Mouse (Mus musculus): ENCODE measurements at regions not wholly inside any gene's neighbourhood (a gene's known extent, or its start where the extent isn't known, plus 50 kb on each side); places are given as distances from the start of the nearest gene placed in this dataset.

DNA sequence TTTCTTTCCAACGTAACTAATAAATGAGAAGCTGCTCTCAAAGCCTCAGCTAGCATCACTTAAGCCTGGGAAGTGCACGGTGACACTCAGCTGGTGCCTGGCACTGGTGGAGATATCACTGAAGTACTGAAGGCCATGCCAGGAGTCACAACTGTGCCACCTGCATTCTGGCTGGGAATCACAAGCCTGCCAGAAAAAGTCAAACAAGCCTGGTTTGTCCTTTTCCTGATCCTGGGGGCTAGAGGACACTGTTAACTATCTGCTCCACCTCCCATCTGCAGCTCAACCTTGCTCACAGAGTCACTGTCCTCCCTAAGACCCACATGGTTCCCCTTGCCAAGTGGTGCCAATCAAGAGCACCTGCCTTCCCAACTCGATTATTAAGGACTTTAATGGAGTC, 135.2 kb upstream of the Car8 start:
- DNase-seq, result peak; percentile 70 to 87

- DNase-seq, result peak; percentile 47 to 54
Measured at GRCm38 (mm10) chr4:8372069-8372468, 133.2 kb upstream of the Car8 start.

DNA sequence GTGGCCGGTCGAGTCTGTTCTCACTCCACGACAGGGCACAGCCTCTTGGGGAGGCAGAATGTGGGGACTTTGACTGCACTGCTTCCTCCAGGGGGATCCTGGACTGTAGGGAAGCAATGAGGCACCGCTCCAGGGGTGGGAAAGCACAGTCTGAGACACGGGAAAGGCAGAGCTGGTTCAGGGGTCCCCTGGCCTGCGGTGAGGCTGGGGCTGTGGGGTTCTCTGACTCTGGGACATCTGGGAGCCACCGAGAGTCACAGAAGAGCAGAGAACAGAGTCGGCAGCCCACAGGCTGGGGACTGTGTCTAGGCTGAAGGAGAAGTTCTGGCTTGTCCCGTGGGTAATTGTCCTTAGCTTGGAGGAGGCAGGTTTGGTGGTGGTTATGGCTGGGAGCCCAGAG, 131.9 kb upstream of the Car8 start:
- DNase-seq, result no peak

DNA sequence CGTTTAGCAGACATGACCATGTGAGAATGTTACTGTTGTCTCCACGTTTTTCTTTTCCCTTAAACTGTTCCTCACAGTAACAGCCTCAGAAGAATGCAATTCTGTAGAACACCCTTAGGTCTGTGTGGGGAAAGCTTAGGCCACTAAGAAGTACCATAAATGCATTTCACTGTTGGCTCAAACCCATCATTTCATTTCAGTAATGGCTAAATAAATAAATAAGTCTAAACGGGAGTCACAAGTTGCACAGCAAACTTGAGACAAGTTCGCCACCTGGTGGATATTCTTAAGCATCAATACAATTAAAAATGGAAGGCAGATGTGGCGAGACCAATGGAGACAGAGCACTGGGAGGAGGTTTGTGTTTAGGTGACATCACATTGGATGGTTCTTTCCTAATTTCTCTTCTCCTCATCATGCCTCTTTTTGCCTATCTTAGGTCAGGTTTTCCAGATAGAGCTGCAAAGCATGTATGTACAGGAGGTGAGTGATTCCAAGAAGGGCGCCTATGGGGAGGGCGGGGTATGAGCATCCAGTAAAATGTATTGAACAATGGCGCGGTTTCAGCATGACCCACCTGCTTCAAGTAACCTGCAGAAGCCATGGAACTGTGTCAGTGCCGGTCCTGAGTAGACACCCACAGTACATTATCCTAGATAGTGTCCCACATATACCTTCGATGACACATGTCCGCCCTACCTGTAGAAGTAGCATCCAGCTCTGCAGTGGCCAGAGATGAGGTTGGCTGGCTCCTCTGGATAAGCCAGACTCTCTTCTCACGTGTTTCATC, 128.8 kb upstream of the Car8 start:
- DNase-seq, result peak; percentile 73 to 85

DNA sequence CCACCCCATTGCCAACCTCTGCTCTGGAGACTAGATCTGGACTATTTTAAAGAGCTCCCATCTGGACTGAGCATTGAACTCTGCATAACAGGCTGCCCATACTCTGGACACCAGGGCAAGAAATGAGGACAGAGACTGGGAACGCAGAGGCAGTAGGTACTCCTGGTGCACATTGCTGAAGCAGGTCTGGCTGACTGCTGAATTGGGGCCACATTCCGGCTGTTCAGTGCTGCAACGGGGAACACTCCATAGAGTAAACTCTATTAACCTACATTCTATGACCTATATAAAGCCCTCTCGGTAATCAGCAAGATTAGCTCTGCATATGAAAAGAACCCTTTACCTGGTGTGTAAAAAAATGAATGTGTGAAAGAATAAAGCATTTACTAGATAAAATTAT, 128.1 kb upstream of the Car8 start:
- DNase-seq, result no peak

DNA sequence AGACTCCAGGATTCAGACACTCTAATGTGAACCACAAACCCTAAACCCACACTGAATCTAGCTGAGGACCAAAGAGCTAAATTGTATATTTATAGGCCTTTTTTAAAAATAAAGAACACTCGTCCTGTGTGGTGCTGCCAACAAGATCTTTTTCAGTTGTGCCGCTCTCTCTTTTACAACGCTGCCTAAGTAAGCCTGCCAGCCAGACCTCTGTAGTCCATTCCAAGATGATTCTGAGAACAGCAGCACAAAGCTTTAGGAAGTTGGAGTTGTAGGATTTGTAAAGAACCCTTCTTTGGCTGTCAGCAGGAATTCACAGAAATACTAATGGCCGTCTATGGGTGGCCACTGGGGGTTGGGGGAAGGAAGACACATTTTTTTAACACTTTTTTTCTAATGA, 123.6 kb upstream of the Car8 start:
- DNase-seq, result no peak

- DNase-seq, result no peak
Measured at GRCm38 (mm10) chr4:8361931-8362330, 123.1 kb upstream of the Car8 start.

DNA sequence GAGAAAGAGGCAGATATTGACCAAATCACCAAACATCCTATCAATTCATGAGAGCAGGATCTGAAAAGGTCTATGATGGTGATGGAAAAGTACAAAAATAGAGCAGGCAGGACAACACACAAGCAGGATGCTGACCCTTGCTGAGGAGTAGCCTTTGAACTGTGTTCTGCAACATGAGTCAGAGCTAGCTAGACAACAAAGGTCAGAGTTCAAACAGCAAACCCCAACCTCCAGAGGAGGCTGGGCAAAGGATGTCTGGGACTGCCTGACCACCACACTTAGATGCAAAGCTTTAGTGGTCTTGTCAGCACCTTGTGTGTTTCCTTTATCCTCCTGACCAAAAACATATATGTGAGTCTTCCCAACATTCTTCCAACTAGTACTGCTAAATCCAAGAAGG, 122.5 kb upstream of the Car8 start:
- DNase-seq, result no peak

GRCm38 (mm10) chr4:8357443-8357842, 118.6 kb upstream of the Car8 start:
- no peak for DNase-seq

DNA sequence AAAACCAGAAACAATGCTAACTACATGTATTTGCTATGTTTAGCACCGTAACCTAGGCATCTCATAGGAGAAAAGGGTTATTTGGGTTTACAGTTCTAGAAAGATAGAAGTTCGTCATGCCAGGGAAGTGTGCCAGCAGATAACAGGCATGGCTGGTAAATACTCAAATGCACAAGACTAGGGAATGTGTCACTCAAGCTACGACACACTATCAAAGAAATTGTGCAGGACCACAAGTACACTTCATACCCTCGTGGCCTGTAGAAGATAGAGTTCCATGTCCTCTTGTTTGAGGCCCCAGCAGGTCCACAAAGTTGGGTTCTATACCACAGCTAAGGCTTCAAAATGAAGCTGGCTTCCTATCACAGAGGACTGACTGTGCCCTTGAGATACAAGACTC, 103.1 kb upstream of the Car8 start:
- no peak for DNase-seq

DNA sequence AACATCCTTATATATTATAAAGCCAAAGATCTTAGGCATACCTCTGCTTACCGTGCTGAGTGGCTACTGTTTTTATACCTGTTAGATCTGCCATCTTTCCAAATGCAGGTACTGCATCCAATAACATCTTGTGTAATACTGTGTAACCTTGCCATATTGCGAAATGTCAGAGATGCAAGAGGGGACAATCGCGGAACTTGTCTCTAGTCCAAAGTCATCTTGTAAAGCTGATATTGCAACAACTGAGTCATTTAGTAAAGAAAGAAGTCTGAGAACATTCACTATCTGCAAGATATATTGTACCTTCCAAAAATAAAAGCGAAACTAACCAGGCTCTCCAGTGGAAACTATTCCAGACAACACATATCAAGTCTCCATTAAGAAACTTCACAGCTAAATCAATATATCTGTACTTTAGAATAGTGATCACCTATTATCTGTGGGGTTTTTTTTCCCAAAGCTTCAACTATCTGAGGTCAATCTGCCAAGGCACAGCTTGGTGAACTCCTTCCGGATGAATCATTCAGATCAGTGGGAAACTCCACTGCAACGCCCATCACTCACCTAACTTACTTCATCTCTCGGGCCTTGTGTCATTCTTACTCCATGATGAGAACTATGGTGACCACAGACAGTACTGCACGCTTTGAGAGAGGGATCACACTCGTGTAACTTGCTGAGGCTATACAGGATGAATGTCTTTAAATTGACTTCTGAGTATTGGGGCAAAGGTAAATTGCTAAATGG, 70.6 kb upstream of the Car8 start:
- DNase-seq, result no peak

GRCm38 (mm10) chr4:8292563-8292962, 53.7 kb upstream of the Car8 start:
- no peak for DNase-seq

DNA sequence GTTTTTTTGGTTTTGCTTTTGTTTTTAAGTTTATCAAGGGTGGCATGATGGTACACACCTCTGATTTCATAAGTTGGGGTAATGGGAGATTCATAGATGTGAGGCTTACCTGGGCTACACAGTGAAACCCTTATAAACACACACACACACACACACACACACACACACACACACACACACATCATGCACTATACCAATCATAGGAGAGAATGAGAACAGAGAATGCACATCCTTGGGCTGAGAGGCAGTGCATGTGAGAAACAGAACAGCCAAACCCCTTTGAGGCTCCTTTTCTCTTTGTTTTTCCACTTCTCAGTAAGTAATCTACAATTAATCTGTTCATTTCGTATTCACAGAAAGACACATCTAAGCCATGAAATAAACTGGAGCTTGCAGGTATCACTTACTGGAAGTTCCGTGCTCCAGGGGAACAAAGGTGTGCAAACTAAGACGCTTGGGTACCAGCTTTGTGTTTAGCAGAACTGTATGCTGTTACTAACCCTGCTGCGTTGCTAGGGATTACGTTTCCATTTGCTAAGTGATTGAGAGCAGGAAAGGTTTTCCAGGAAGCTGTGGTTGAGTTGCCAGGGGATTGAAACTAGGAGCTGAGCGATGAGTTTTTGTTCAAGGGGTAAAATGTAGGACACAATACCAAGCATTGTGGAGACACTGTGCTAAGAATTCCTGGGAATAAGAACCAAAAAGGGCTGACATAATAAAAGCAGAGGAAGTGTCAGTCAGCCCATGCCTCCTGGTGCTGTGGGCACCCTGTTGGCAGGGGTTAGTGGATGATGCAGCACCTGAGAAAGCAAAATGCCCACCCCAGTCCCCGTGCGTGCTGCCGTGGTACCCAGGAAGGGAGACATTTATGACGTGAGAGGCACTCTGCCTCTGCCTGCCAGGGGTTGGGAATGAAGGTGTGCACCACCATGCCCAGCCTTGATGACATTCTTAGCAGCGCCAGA, 53.0 kb upstream of the Car8 start:
- DNase-seq, result no peak

DNA sequence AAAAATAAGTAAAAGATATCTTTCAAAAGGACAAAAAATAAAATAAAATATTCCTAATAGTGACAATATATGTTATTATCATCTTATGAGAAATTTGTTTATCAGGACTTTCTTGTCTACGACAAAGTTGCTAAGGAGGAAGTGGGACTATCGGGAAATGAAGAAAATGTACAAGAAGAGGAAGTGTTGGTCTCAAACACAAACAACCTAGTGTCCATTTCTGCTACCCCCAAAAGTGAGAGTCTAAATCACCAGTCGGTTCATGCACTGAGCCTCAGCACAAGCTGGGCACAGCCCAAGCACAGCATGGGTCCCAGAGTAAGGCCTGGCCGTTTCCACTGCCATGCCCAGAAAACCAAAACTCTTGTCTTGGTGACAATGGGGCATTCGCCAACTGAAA, 51.1 kb upstream of the Car8 start:
- peak; percentile 8 to 30 for DNase-seq

Measured in cerebellum, postnatal 10 days (tissue).